Mouse (Mus musculus): ENCODE results near the gene Ppp1r15b. TPM values are rescaled to one million over a fixed set of nuclear protein-coding genes. Genes with fewer than 3 reads are reported as not detected.

Gene Ppp1r15b
- total RNA-seq, 2 experiments from 2014 or later = 24.1 to 26.0 TPM

- intact Hi-C loops (cut with DNase I) = no loop called here
- DNase-seq = no peak
Observed at GRCm38 (mm10) chr1:133183141-133183925, 52.4 kb downstream of the Ppp1r15b start.

GRCm38 (mm10) chr1:133187948-133188680, 57.2 kb downstream of the Ppp1r15b start:
- no peak for DNase-seq
- intact Hi-C loops (cut with DNase I) = no loop called here

- intact Hi-C loops (cut with DNase I) = no loop called here
- no peak for DNase-seq
Observed at GRCm38 (mm10) chr1:133188719-133189118, 57.8 kb downstream of the Ppp1r15b start.

Other genes starting within 250 kb of the Ppp1r15b start
- 10 to 100 TPM; 25.3 to 29.9 TPM for gene Mdm4, start 100.6 kb upstream of the Ppp1r15b start, total RNA-seq (2021)
- gene Pik3c2b, start 85.5 kb upstream of the Ppp1r15b start, total RNA-seq (2021) = 10 to 100 TPM; 17.9 to 20.4 TPM
- 10 to 100 TPM; 64.2 to 79.7 TPM for gene Plekha6, start 33.1 kb downstream of the Ppp1r15b start, total RNA-seq (2021)
- not detected for gene Golt1a, start 178.7 kb downstream of the Ppp1r15b start, total RNA-seq (2021)
- not detected for gene Kiss1, start 190.7 kb downstream of the Ppp1r15b start, total RNA-seq (2021)
- under 1 TPM in 1 of 2 experiments, not detected in 1; 0.22 TPM for gene Ren1, start 219.4 kb downstream of the Ppp1r15b start, total RNA-seq (2021)
- under 1 TPM; 0.38 to 0.50 TPM for gene Etnk2, start 232.4 kb downstream of the Ppp1r15b start, total RNA-seq (2021)